Mouse (Mus musculus) induced T-regulatory cell, adult 2 months (primary cell): ENCODE results near the gene Pop5.

Source experiments
- DNase-seq: peaks from one replicate; pipeline ENCODE4 v3.0.0-alpha.2; 2012; ENCODE audit warnings: low read depth

The Pop5 gene

DNA sequence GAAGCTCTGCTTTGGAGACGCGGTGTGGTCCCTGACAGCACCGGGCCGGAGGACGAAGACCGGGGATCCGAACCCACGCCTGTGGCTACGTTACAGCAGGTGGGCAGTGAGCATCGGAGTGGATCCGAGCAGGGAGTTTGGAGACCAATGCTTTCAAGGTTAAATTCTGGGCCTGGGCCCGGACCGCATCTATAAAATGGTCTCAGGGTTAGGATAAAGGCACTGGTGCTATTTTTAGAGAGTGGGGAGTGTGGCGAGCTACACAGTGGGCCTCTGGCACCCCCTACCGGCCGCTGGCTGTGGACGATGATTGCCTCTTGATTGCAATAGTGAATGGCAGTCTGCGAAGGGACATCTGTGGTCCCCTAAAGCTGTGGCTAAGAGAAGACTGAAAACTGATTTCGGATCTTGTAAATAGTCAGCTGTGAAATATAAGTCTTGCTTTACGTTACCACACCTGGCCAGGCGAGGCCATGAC, at the start of gene Pop5:
TSS of gene Pop5 (plus strand) at position 51 of the 478 bp plus-strand sequence.
- peak; percentile 93 for DNase-seq

DNA sequence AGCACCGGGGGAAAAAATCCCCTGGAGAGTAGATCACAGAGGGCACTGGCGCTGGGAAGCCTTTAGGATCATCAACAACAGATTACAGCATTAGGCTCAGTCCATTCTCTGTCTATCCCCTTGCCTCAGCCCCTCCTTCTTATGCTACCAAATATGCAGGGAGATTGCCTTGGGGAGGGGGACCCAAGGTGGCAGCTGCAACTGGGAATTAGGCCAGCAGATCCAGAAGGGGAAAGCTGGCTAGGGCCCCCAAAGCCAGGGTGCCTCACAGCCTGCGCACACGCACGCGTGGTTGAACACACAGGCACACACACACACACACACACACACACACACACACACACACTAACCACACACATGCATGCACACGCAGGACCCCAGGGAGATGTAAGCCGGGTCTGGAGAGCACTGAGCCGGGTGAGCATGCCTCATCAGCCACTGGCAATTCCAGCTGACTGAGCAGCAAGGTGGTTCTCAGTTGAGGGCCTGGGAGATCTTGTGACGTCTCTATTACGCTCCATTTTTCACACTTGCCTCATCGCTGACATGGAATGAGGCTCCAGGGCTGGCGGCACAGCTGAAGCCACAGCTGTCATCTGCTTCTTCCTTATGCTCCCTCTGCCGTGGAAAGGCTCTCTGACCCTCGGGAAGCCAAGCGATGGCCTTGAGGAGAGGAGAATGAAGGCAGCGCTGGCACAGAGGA, 49.1 kb upstream of the Pop5 start:
- DNase-seq = peak; percentile 39

DNA sequence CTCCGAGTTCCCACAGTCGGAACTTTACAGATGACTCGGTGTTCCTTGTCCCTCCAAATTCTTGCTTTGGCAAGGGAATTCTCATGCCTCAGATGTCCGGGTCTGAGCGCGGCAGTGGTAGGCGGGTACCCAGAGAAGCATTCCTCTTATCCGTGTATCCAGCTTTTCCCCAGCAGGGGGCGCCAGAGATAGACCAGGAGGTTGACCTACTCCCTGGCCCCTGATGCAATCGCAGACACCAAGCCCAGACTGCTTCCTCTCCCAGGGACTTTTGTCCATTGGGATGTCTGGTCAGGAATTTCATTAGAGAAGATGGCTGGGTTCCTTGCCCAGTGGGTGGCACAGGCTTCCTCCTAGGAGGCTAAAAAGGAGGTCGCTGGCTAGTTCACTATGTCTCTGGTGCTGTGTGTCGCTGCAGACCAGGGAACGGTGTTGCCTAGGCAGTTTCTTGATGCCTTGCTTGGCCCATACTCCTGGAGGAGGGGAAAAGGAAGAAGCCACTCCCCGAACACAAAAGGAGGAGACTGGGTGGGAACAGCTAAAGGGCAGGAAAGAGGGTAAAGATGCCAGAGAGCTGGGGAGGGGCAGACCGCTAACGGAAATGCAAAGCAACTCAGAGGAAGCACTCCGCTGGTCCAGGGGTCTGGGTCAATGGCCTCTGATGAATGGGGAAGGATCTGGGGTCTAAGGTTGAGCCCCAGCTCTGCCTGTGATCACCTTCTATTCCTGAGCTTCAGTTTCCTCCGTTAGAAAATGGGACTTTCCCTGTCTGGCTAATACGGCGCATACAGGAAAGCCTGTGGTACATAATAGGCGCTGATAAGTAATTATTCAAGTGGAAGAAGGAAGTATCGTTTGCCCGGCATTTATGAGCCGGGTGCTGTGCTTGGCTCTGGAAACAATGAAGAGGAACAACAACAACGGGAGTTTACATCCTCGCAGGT, 48.2 kb upstream of the Pop5 start:
- DNase-seq = peak; percentile 93

DNA sequence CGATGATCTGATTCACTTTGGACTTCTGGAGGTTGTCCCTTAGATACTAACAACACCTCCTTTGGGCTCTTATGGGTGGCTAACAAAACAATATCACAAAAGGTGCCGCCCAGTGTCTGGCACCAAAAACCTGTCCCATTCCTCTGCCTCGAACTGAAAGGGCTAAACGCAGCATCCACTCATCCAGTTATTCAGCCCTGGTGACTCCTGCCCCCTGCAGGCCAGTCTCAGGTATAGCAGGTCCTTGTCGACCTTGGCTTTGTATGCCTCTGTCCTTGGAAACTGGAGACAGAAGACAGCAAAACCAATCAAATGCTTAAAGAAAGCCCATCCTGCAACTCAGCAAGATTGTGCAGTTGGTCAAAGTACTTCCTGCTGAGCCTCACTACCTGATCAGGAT, 46.8 kb upstream of the Pop5 start:
- DNase-seq = peak; percentile 76

DNA sequence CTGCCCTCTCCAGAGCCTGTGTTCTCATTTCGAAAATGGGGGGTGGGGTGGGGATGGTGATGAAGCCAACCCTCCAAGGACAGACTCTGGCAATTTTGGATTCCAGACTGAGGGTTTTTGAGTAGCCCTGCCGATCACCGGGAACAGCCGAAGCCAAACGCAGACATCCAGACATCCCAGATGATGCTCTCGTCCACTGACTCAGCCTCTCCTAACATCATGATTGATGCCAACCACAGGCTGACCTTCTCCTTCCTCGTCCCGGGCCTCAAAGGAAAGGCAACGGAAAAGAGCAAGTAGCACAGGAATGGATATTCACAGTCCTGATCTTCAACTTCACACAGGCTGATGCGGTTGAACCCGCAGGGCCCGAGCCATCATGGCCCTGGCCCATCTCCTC, 45.6 kb upstream of the Pop5 start:
- no peak for DNase-seq

DNA sequence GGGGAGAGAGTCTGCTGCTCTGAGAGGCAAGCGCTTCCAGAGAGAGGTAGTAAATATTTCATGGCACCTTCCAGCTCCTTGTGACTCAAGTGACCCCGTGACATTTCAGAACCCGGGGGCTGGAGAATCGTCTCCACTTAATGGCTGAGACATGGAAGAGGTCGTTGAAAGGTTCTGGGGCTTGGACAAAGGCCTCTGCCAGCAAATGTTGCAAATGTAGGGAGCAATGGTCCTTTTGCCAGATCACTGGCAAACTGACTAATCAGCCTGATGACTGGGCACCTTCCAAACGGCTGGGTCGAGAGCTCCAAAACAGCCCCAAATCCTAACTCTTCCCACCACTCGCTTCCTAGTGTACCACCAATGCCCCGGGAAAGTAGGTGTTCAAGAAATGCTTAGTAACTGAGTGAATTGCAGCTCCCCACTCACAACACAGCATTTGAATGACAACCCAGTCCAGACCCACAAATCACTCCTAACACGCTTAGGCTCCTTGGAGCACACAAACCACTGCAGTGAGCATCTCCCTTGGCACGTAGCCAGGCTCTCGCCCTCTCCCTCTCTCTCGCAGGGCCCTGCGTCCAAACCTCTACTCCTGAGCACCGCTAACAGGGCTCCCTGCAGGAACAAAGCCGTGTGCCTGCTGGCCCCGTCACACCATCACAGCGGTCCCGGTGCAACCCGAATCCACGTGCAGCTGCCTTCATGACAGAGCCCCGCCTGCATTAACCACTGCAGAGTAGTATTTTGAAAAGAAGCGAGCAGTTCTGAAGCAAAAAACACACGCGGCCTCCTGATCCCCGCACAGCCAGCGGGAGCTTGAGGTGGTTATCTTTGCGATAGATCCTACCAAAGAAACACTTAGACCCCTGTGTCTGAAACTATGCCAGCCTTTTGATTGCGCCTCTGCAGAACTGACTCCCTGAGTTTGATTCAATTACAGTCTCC, 43.5 kb upstream of the Pop5 start:
- DNase-seq = peak; percentile 20

DNA sequence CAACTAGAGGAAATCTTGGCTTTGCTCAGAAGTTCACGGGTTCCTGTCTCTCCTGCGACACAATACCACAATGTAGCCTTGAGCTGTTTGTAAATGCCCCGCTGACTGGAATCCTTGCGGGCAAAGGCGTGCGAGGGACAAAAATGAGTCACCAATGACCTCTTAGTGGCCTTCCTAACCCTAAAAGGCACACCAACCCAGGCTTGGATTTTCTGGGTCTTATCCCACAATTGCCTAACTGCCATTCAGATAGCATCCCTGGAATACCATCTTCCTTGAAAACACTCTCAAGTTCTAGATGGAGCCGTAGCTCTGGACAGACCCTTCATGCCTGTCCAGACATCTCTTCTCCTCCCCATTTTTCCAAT, 42.8 kb upstream of the Pop5 start:
- DNase-seq = peak; percentile 17

DNA sequence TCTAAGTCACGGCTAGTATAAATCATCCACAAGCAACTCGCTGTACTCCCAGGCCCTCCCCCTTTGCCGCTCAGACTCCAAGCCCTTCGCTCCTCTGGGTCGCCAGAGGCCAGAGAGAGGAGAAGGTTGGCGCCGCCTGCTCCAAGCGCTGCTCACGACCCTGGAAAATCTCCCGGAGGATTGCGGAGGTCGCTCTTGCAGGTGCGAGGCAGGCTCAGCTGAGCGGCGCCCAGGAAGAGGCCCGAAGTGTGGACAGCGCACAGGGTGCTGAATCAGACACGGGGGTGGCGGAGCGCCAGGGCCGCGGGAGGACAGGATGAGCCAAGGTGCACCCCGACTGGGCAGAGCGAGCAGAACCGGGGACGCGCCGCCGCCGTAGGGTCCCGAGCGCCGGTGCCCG, 42.4 kb upstream of the Pop5 start:
- DNase-seq = peak; percentile 70

DNA sequence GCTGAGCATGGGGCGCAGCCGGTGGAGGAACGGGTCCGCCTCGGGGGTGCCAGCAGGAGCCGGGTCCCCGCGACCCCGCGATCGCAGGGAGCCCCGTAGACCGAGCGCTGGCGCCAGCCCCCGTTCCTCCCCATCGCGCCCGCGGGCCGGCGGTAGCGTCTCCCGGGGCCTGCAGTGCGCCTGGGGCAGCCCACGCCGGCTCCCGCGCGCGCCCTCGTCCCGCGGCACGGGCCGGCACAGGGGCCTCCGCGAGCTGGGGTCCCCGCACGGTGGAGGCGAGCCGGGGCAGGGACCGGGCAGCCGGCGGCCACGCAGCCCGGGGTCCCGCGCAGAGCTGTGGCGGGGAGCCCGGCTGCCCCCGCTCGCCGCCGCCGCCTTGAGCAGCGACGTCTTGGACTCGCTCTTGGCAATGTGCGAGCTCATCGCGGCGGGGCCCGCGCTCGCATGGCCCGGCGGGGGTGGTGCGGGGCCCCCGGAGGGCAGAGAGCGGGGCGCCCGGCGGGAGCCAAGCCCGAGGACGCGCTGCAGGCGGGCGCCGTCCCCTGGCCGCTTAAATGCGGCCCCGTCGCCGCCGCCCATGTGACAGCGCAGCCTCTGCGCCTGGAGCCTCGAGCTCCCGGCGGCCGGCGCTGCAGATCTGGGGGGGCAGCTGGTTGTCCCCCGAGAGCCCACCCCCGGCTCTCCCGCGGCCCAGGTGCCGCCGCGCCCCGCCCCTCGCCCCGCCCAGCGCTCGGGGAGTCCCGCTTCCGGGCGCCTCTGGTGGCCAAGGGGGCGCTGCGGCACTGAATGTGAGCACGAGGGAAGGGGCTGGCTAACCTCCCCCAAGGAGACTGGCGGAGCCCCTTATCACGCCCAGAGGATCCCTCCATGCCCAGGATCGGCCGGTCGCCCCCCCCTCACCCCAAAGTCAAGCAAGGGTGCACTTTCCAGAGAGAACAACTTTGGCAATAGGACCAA, 41.7 kb upstream of the Pop5 start, which contains the start of gene Cabp1:
TSS of gene Cabp1 (minus strand) at position 713 of the 957 bp plus-strand sequence.
- DNase-seq = peak; percentile 80

DNA sequence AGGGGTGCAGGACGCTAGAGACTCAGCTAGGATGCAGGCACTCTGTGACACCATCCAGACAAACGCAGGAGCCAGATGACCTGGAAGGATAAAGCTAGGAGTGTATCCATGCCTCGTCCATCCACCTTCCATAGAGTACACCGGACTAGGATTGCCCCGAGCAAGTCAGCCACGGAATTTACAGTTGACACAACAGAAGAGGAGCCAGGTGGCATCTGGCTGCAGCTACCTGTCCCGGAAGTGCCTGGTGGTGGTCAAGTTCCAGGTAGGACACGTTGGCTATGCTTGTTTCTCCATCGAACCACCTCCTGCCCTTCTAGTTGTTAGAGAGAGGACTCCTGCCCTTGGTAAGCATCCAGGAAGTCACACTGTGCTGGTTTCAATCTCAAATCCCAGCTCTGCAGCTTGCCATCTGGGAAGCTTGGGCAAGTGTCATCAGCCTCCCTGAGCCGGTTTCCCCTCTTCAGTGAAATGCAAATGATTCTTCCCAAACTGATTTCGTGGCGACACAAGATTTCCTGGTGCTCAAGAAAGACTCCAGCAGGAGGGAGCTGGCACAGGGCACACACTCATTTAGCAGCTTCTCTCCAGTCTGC, 40.9 kb upstream of the Pop5 start:
- no peak for DNase-seq

DNA sequence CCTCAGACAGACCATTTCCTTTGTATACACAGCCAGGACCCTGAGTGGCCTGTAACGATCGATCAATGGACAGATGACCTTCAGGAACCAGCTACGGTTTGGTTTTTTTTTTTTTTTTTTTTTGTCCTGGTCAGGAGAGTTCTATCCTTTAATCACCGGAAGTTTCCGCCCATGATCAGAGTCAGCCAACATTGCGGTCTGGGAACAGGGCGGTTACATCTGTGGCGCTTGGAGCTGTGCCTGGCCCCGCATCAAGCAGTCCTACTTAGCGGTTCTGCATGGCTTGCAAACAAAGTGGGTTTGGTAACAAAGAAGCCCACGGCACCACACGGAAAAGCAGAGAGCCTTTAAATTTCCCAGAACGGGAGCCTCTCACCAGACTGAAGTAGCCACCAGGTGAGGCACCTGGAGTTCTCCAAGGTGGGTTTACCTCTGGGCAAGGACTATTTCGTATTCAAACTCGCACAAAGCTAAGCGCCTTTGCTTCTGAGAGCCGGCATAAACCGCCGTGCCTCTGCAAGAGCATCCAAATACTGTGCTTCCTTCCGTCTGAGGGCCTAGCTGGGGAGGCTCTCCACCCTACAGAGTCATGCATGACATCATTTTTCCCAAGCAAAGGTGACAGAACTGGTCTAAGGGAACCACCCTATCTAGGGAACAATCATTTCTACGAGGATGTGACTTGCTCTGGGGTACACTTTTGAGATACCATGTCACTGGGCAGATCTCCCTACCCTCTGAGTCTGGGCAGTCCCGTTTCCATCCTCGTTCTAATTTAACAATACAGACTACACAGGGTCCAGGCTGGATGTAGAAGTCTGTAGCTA, 31.7 kb upstream of the Pop5 start:
- peak; percentile 39 for DNase-seq

DNA sequence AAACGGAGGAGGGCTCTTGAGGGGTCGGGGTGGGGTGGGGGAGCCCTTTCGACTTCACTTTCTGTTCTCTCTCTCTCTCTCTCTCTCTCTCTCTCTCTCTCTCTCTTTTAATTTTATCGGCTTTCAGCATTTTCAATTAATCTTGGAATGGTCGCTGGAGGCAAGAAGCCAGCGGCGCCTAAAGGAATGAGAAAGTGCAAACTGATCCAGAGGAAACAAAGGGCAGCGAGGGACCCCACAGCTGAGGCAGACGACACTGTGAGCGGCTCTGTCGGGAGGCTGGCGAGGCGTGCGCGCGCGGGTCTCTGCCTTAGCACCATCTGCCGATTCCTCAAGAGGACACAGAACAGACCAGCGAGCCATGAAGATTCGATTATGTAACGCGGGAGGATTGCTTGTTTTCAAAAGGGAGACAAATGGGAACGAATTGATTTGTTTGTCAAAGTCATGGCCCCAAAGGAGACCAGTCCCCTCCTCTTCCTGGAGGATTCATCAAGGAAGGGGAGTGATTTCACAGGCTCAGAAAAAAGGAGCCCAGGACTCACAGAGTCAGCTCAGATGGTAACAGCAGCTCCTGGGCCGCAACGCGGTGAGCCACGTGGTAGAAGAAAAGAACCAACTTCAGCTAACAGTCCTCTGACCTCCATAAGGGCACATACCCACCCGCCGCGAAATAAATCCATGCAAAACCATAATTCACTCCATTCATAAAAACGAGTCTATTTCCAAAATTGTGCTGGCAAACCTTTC, 30.9 kb upstream of the Pop5 start:
- peak; percentile 40 for DNase-seq

DNA sequence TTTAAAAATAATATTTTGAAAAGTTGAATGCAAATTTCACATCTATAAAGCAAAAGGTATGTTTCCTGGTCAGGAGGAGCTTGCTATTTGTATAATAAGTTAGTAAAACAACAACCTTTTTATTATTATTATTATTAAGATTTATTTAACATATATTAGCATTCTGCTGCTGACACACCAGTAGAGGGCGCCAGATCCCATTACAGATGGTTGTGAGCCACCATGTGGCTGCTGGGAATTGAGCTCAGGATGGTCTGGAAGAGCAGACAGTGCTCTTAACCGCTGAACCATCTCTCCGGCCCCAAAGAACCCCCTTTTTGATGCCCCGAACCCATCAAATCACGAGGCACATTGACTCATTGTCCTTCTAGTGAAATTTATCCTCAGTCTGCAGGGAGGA, 28.4 kb upstream of the Pop5 start:
- DNase-seq = no peak

DNA sequence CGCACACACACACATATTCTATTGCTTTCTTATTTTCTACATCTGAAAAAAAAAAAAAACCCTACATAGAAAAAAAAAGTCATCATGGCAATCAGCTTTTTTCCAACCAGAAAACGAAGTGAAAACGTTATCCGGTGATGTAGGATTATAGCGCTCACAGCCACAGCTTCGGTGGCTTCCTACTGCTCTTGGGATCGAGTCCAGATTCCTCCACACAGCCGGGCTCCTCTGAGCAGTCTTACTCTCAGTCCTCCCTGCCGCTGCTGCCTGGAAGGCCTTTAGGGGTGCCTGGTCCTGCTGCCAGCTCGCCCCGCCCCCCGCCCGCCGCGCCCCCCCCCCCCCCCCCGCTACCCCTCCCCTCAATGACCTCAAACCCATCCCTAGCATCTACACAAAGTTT, 27.7 kb upstream of the Pop5 start:
- no peak for DNase-seq

DNA sequence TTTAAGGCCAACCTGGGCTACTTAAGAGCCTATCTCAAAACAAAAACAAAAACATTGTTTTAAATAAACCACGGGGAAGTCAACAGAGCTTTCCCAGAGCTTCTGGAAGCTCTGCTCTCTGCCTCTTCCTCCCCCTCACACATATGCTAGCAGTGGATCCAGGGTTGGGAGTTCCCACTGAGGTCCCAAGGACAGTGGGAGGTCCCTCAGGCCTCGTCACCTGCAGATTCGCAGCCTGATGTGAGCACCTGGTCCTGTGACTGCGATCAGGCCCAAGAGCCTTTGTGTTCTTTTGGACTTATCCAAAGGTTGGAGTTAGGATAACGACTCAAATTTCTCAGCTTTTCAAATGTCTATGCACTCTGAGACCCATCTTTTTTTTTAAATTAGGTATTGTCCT, 27.0 kb upstream of the Pop5 start:
- DNase-seq = no peak

DNA sequence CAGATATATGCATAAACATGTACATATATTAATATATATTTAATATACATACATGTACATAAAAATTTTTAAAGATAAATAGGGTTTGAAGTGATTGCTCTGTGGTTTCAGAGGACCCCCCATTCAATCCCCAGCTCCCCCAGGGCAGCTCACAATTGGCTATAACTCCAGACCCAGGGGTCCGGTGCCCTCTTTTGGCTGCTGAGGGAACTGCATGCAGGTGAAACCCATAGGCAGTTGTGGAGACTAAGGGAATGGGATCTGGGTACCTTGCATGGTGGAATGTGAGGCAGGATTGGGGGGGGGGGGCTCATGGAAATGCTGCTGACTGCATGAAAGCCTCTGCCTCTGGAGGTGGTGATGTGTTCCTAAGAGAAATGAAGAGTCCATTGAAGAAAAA, 25.3 kb upstream of the Pop5 start:
- DNase-seq = peak; percentile 77

DNA sequence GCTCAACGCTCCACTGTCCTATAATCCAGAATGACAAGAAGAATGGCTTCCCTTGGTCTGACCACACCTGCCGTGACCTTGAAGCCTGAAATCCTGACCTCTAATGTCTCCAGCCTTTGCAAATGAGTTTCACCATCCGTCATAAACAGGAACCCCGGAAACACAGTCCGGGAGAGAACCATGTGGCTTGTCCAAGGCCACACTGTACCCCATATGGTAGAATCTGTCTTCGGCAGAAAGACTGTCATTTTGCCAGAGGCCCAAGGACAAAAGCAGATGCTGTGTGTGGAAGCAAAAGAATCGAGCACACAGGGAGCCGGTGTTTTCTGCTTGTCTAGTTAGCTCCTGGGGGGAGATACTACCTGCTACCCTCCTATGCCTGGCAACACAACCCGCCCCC, 23.2 kb upstream of the Pop5 start:
- no peak for DNase-seq

DNA sequence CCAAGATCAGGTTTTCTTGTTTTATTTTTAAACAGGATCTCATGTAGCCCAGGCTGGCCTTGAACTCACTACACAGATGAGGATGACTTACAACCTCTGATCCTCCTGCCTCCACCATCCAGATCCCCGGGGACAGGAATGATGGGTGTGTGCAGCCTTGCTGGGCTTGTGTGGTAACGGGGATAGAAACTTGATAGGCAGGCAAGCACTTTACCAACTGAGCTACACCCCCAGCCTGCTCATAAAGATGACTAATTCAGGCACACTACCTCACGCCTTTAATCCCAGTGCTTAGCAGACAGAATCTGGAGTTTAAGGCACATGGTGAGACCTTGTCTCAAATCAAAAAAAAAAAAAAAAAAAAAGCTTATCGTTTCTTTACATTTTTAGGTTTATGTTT, 22.8 kb upstream of the Pop5 start:
- DNase-seq = no peak

DNA sequence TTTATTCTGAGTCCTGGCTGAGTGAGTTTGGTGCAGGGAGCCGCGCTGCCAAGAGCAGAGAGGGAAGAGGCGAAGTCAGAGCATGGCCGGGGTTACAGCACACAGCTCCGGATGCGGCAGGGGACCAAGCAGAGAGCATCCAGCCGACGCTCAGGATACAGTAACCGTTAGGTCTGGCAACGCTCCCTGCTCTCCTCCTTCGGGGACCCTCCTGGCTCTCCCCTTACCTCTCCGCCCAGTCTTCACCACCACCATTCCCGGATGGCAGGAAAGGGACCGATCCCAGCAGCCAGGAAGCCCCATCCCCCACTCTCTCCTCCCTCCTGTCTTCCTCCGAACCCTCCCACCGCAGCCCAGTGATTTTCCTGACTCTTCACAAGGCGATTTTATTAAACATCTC, 20.8 kb upstream of the Pop5 start:
- peak; percentile 25 for DNase-seq
